Mouse (Mus musculus): ENCODE results near the gene Tmprss2.

Tmprss2 gene

GRCm38 (mm10) chr16:97610939-97611338, at the start of gene Tmprss2:
TSS of gene Tmprss2 (minus strand) at chr16:97611195.
- DNase-seq (ENCODE audit: low spot score in 2 of 2), result no peak

DNA sequence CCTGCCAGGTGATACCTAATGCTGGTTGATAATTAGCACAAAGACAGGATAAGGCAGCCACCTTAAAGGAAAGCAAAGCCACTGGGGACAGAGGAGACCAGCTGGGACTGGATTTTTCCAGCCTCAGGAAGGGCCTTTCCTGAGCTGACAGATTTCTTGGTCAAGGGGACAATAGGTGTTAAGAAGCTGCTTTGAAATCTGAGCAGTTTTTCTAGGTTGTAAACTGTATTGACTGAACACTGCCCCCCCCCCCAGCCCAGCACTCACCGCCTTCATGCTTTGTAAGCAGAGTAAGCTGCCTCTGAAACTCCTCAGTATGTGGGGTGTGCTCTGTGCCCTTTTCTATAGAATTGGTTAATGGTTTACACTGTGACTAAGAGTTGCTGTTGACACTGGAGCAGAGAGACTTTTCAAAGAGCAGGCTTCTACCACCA, 48.2 kb upstream of the Tmprss2 start:
- no peak for DNase-seq (ENCODE audit: low spot score in 2 of 2)

DNA sequence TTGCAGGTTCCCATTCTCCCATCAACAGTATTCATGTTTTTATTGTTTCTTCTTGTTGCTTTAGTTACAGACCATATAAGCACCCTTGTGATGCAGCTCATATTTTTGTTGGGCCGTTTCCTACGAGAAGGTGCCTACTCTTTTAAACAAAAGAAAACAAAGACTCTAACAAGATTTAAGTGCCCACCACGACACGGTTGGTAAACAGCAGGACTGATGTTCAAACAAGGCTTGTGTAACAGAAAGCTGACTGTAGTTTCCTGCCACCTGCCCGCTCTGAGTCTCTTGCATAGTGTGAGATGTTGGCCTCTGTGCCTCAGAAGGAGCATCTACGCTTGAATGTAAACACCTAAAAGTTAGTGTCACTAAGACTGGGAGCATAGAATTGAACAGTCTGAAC, 47.5 kb upstream of the Tmprss2 start:
- DNase-seq (ENCODE audit: low spot score in 2 of 2), result no peak

- no peak for DNase-seq (ENCODE audit: low spot score in 2 of 2)
These were observed 44.8 kb upstream of the Tmprss2 start for GRCm38 (mm10) chr16:97655800-97656199.

GRCm38 (mm10) chr16:97649522-97650188, 38.7 kb upstream of the Tmprss2 start:
- DNase-seq (ENCODE audit: low spot score in 2 of 2), result no peak

DNA sequence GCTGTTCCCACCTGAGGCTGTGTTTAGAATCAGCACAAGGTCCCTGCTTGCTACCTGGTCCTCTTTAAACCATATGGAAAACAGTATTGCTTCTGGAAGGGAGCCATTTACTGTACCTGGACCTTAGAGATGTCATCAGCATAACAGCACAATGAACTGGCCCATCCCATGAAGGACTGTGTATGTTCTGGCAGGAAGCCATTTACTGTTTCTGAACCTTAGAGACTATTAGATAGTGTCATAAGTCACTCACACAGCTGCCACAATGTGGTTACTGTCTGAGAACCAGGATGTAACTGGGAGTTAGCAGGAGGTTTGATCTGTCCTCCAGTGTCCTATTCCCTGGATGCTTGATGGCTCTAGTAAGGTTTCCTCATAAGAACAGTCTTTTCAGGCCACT, 33.7 kb upstream of the Tmprss2 start:
- no peak for DNase-seq (ENCODE audit: low spot score in 2 of 2)

DNA sequence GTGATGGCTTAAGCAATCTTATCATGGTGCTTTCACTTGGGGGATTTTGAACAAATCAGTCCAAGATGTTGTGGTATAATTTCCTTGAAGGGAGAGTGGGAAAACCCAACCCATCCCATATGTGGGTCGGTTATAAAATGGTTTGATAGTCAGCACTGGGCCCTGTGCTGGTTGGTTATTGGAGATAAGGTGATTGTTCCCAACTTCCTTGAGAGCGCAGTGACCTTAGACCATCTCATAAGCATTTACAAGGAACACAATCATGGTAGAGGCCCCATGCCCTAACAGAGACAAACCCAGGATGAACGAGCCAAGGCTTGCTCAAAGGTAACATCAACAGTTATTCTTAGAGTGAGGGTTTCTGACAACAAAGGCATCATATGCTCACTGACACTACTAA, 28.6 kb upstream of the Tmprss2 start:
- no peak for DNase-seq (ENCODE audit: low spot score in 2 of 2)

GRCm38 (mm10) chr16:97632880-97633484, 22.0 kb upstream of the Tmprss2 start:
- DNase-seq (ENCODE audit: low spot score in 2 of 2), result no peak

- no peak for DNase-seq (ENCODE audit: low spot score in 2 of 2)
These were observed 12.2 kb upstream of the Tmprss2 start for GRCm38 (mm10) chr16:97623166-97623565.

DNA sequence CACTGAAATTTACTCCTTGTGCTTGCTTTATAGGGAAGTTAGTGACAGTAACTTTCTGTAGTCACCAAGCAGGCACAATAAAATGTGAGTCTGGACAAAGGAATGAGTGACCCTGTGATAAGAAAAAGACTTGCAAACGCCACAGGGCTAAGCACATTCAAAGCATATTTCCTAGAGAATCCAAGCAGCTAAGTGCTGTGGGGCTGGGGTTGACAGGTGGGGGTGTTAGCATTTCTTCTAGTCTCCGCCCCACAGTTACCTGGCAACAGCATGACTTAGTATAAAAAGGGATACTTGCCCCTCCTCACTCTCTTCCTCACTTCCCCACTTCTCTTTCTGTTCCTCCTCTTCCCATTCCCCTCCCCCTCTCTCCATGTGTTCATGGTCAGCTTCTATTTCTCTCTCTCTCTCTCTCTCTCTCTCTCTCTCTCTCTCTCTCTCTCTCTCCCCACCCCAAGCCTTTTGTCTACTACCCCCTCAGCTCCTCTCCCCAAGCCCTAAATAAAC, 11.4 kb upstream of the Tmprss2 start:
- DNase-seq (ENCODE audit: low spot score in 2 of 2), result no peak

- DNase-seq (ENCODE audit: low spot score in 2 of 2), result no peak
These were observed 7.3 kb upstream of the Tmprss2 start for GRCm38 (mm10) chr16:97618285-97618684.

DNA sequence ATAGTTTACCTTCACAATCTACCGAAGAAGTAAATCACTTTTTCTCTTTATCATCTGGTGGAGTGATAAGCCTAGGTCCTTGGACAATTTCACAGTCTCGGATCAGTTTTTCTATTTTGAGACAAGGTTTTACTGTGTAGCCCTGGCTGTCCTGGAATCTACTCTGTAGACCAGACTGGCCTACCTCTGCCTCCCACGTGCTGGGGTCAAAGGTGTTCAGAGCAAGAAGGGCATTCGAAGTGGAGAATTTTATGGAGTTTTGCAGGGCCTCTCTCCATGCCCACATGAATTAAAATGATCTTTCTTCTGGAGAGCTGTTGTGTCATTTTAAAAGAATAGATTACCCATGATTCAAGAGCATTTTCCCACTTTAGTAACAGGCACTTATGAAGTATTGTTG, 1.0 kb upstream of the Tmprss2 start:
- DNase-seq (ENCODE audit: low spot score in 2 of 2), result no peak

DNA sequence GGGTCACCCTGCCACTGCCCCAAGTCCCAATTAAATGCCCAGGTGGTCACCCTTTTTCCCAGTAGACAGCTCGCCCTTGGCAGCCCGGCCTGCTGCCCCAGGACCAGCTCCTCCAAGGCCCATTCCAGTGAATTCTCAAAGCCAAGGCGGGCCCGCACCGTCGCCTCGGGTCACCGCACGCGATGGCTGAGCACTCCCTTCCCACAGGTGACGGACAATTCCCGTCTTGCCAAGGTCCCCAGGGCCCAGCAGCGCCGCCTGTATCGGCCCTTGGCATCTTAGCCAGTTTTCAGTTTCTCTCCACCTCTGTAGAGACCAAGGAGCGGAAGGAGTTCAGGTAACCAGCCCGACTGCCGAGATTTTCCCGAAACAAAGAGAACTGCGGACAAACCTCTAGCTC, 749 bp downstream of the Tmprss2 start:
- DNase-seq (ENCODE audit: low spot score in 2 of 2), result no peak

DNA sequence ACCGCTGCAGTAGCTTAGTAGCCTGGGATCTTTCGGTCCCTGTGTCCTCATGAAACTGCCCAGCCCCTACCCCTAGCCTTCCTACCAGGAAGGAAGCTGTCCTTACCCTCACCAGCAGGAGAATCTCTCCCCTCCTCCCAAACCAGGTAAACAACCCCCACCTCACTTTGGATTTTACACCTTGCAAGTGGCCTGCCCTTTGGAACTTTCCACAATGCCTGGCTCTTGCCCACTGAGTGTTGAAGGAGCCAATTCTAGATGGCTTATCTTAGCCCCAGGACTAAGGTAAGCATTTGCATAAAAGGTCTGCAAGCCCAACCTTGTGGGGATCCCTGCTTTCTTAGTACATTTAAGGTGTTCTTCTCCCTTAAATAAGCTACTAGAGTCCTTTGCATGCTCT, 1.3 kb downstream of the Tmprss2 start:
- no peak for DNase-seq (ENCODE audit: low spot score in 2 of 2)

GRCm38 (mm10) chr16:97607956-97608355, 3.0 kb downstream of the Tmprss2 start:
- no peak for DNase-seq (ENCODE audit: low spot score in 2 of 2)

- DNase-seq (ENCODE audit: low spot score in 2 of 2), result no peak
These were observed 4.2 kb downstream of the Tmprss2 start for GRCm38 (mm10) chr16:97606829-97607228.

DNA sequence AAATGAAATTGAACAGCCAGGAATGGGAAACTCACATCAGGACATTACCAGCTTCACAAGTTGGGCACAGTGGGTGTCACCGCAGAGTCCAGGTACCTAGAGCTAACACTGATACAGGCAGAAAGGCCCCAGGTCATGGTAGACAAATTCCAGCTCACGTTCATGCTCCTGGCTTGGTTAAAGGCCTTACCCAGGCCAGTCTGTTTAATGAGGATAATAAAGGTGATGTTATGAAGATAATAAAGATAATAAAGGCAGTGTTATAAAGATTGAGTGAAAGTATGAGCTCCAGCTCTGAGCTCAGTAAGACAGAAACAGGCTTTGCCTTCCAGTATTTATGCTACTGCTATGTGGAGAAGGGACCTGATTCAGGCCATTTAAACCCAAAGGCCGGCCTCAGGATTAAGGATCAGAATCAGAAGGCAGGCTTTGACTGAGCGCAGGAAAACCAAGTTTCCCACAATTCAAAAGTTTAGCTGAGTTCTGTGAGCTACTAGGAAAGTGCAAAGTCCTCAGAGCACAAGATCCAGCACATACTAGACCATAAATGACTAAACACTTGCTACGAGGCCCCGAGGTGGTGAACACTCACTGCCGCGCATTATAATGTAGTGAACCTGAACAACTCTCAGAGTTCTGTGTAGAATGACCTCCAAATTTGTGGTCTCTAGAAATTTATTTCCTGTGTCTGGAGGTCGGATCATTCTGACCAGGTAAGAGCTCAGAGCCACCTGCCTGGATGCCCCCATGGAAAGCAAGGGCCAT, 4.9 kb downstream of the Tmprss2 start:
- no peak for DNase-seq (ENCODE audit: low spot score in 2 of 2)

GRCm38 (mm10) chr16:97602256-97602655, 8.7 kb downstream of the Tmprss2 start:
- DNase-seq (ENCODE audit: low spot score in 2 of 2), result peak in 1 of 2 experiments; percentile 9

GRCm38 (mm10) chr16:97600591-97600990, 10.4 kb downstream of the Tmprss2 start:
- DNase-seq (ENCODE audit: low spot score in 2 of 2), result no peak

DNA sequence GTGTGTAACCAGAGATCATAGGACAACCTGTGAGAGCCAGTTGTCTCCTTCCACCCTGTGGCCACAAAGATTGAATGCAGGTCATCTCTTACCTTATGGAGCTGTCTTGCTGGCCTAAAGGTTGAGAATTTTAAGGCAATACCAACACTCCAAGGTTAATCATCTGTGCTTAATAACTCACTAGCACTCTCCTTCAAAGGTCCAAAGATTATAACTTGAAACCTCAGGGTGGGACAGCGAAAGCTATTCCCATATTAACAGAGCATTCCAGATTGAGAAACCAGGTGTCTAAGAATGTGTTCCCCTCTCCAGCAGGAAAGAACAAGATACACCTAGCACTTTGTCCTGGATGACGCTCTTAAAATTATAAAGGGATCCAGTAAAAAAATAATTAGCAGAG, 12.9 kb downstream of the Tmprss2 start:
- no peak for DNase-seq (ENCODE audit: low spot score in 2 of 2)

DNA sequence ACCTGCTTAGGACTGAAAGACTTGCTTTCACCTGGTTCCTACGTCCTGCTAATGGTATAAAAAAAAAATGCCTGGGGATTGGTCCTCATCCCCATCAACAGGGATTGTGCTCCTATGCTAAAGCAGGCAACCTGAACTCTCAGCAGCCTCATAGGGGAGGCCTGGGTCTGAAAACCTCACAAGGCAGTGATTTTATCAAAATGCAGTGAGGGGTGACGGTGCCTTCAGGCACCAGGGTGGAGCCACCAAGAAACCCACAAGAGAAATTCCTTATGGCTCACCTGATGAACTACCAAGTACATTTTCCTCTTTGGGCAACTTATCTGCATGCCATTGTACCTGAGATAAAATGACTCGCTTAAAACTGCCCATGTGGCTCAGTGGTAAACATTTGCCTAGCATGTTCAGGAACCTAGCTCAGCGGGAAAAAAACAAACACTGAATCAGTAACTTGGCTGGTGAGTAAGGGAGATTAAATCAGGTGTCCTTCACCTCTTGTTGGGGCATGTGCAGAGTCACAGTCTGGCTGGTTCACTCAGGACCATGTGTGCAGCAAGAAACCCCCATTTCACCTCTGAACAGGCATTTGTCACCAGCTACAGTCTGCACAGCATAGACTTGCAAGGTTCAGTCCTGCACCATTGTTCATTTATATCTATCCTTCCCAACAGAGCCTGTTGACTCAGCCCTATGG, 17.0 kb downstream of the Tmprss2 start:
- no peak for DNase-seq (ENCODE audit: low spot score in 2 of 2)

GRCm38 (mm10) chr16:97593057-97593456, 17.9 kb downstream of the Tmprss2 start:
- peak; percentile 8 to 20 for DNase-seq (ENCODE audit: low spot score in 2 of 2)

All from right cerebral cortex, postnatal 36 days (tissue).